Mouse (Mus musculus) stomach, embryonic 15.5 days (tissue): ENCODE data around the gene Scg5. TPM values are rescaled to one million over a fixed set of nuclear protein-coding genes. Genes with fewer than 3 reads are reported as not detected.

Source experiments
- ATAC-seq: fragments of 200-750 bp; cut with Nextera tagmentation; 2 replicates; pipeline ENCODE4 v1.8.0; 2017; ENCODE audit warnings: low read depth, moderate number of reproducible peaks, moderate TSS enrichment; ENCODE audit not compliant: insufficient read depth, low FRiP score
- H3K27ac ChIP-seq: fragments of 300-500 bp; sonication (generic); 2 replicates; pipeline ENCODE4 v1.5.1; 2015; ENCODE audit warnings: mild to moderate bottlenecking, inconsistent platforms
- H3K27me3 ChIP-seq: fragments of 300-500 bp; sonication (generic); replicated peaks from 2 replicates; pipeline ENCODE4 v1.6.1; 2015; ENCODE audit warnings: inconsistent platforms
- H3K36me3 ChIP-seq: fragments of 300-500 bp; sonication (generic); 2 replicates; pipeline ENCODE4 v1.6.1; 2015; ENCODE audit warnings: inconsistent platforms
- H3K4me1 ChIP-seq: fragments of 300-500 bp; sonication (generic); 2 replicates; pipeline ENCODE4 v1.6.1; 2015; ENCODE audit warnings: inconsistent platforms
- H3K4me2 ChIP-seq: fragments of 300-500 bp; sonication (generic); 2 replicates; pipeline ENCODE4 v1.6.1; 2015; ENCODE audit warnings: mild to moderate bottlenecking, inconsistent platforms
- H3K4me3 ChIP-seq: fragments of 300-500 bp; sonication (generic); replicated peaks from 2 replicates; pipeline ENCODE4 v1.5.1; 2015; ENCODE audit warnings: inconsistent platforms
- H3K9ac ChIP-seq: fragments of 300-500 bp; sonication (generic); 2 replicates; pipeline ENCODE4 v1.6.1; 2015; ENCODE audit warnings: inconsistent platforms
- H3K9me3 ChIP-seq: fragments of 300-500 bp; sonication (generic); 2 replicates; pipeline ENCODE4 v1.6.1; 2016; ENCODE audit warnings: inconsistent platforms
- WGBS: fragments of 180-500 bp; shearing (Covaris S2); methylation state at CpG from one replicate; pipeline ENCODE4 v1.1.7; 2015; 5-methylcytosine and 5-hydroxymethylcytosine counted together
- polyA plus RNA-seq: library from polyadenylated mRNA; unstranded; fragments of >200 nt; fragmentation: Nextera tagmentation; extraction: Ambion mirVana; gene quantifications from 2 replicates; pipeline ENCODE4 v1.2.1, GENCODE M21; 2015

Scg5 gene
- 12.4 and 12.9 TPM in 2 replicates for polyA plus RNA-seq

DNA sequence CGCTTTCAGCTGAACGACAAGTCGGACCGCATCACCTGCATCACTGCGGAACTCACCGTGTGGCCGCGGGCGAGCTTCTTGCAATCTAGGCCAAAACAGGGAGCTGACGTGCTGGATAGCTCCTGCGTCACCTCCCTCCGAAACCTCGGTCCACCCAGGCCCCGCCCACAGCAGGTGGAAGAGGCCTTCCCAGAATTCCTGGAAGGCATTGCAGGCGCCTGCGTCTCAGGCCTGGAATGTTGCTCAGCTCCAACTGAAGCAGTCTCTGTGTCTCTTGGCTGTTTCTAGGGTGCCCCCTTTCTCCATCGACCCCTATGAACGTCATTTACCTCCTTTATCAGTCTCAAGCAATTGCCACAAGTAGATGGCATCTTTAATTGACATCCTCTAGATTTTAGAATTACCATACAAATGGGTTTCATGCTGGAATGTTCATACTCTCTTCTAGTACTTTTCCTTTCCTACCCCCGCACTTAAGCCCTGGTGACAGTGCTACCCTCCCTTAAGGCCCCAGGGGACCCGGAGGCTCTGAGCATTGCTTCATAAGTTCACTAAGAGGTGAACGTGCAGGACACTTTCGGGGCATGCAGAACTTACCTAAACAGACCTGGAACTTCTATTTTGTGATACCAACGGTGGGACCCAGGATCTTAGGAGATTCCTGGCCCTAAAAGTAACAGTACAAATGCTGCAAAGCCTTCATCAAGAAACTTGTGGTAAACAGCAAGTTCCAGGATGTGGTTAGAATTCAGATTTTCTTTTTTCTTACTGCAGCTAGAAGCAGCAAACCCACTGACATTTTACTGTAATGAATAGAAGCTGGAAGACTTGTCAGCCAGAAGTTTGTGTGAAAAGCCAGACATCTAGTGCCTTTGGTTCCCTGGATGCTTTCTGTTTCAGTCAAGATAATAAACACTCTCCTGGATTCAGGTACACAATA lies at the start of gene Scg5:
Gene Scg5 (minus strand): TSS at position 179 of the 940 bp plus-strand sequence.
- peak; percentile 79 for ATAC-seq
- 11% methylated on average over 23 of the region's 23 CpGs for WGBS
- Histone ChIP-seq H3K9ac (no peak within 1 kb of the TSS), H3K4me1 (peaks cover 8% of the 10 kb centered on the region), H3K4me2 (peak within 1 kb of the TSS; percentile 50), H3K27me3 (no peaks in the 10 kb centered on the region), H3K36me3 (peaks cover 12% of the 10 kb centered on the region), H3K4me3 (peak within 1 kb of the TSS; percentile 30), H3K27ac (no peak within 1 kb of the TSS), H3K9me3 (no peaks in the 10 kb centered on the region)

DNA sequence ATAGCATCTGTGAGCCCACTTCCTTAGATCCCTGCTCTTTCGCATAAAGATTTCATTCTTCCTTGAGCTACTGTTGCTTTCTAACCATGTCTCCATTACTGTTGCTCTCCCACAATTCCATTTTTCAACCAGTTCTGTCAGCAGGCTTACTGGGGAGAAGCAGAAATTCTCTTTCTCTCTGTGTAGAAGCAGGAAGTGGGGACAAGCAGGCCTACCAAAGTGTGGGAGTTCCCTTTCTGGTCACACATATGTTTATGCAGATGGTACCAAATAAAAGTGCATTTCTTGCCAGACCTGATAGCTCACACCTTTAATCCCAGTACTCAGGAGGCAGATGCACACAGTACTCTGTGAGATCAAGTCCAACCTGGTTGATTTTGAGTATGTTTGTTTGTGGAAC lies 41.2 kb upstream of the Scg5 start:
- Histone ChIP-seq H3K9ac (no peak overlapping the region), H3K27me3 (no peaks in the 10 kb centered on the region), H3K36me3 (no peaks in the 10 kb centered on the region), H3K27ac (no peak overlapping the region), H3K9me3 (no peaks in the 10 kb centered on the region), H3K4me1 (no peaks in the 10 kb centered on the region), H3K4me2 (no peak overlapping the region), H3K4me3 (no peak overlapping the region)
- 87% methylated on average over 1 of the region's 1 CpGs for WGBS
- ATAC-seq = no peak

DNA sequence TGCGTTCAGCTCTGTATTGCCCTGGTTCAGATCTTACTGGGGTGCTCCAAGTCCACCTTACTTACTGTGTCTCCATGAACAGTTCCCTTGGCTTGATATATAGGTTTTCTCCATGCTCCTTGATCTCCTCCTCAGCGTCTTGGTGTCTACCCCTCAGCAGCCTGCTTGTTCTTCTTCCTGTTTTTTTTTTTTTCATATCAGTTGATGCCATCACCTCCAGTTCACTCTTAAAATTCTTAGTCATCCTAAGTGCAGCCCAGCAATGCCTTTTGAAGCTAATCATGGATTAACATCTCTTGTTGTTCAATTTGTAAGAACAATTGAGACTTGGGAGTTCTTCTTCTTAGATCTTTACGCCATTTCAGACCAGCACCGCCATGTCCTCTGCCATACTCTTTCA lies 39.5 kb upstream of the Scg5 start:
- H3K4me1 ChIP-seq = no peaks in the 10 kb centered on the region
- H3K9me3 ChIP-seq = no peaks in the 10 kb centered on the region
- no peaks in the 10 kb centered on the region for H3K36me3 ChIP-seq
- H3K27ac ChIP-seq = no peak overlapping the region
- no peak overlapping the region for H3K4me2 ChIP-seq
- no peak overlapping the region for H3K9ac ChIP-seq
- no peaks in the 10 kb centered on the region for H3K27me3 ChIP-seq
- no peak for ATAC-seq
- no peak overlapping the region for H3K4me3 ChIP-seq
- WGBS = 84% methylated on average over 4 of the region's 4 CpGs

DNA sequence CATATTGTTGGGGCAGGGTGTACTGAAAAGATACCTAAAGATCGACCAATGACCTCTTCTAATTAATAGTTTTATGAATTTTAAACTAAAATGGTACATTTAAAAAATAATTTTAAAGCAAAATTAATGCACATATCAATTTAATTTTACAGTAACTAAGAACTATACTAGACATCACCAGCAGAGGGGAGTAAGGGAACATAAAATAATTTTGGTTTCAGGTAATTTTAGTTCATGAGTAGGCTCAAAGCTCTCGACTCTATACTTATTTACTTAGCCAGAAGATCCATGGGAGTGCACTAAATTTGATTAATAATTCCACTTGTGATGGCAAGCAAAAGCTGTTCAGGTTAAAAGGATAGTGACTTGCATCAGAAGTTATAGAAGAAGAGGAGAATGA lies 37.2 kb upstream of the Scg5 start:
- no peak for ATAC-seq
- Histone ChIP-seq H3K27ac (no peak overlapping the region), H3K4me3 (no peak overlapping the region), H3K4me1 (no peaks in the 10 kb centered on the region), H3K27me3 (no peaks in the 10 kb centered on the region), H3K9ac (no peak overlapping the region), H3K4me2 (no peak overlapping the region), H3K36me3 (no peaks in the 10 kb centered on the region), H3K9me3 (no peaks in the 10 kb centered on the region)
- WGBS = 22% methylated on average over 2 of the region's 2 CpGs

GRCm38 (mm10) chr2:113849141-113849540 lies 20.2 kb upstream of the Scg5 start:
- H3K27me3 ChIP-seq = no peaks in the 10 kb centered on the region
- no peak for ATAC-seq
- H3K36me3 ChIP-seq = no peaks in the 10 kb centered on the region
- peak overlapping the region; percentile 88; the same call in 1 of the 2 replicates for H3K27ac ChIP-seq
- H3K9ac ChIP-seq = no peak overlapping the region
- 1% methylated on average over 3 of the region's 3 CpGs for WGBS
- no peaks in the 10 kb centered on the region for H3K9me3 ChIP-seq
- peak overlapping the region; percentile 92 for H3K4me3 ChIP-seq
- peaks cover 17% of the 10 kb centered on the region for H3K4me1 ChIP-seq
- peak overlapping the region; percentile 67 for H3K4me2 ChIP-seq

DNA sequence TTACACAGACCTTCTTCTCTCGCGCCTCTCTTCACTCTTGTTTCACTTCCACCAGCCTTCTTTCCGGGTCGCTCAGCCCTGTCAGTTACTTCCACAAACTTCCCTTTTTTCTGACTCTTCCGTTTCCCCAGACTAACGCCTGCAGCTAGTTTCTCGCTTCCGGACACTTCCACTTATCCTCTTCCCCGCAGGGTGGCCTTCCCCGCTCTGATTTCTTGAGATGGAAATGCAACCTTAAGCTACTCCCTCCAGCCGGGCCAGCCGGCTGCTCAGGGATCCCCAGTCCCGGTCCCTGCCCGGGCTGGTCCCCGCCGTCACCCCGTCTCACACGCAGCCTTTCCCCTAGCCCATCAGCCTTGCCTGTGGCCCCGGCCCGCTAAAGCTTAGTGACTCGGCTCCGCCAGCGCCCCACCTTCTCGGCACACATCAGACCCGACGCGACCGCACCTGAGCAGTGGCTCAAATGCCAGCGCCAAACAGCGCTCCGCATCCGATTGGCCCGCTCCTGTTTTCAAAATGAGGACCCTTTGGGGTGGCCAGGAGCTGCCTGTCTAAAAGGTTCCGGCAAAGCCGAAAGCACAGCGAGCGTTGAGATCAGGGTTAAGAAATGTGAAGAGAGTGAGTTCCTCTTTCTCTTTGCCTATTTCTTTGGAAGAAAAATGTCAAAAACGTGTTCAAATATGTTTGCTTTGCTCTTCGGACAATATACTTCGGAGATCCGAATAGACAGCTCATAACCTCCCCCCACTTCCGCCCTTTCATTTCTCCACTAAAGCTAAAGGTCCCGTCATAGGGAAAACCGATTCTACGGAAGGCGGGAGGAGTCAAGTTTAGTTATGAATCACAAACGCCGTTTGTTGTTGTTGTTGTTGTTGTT lies 19.6 kb upstream of the Scg5 start, which contains the start of gene Arhgap11a:
Gene Arhgap11a (minus strand): TSS at position 417 of the 877 bp plus-strand sequence.
- H3K4me1 ChIP-seq = peaks cover 17% of the 10 kb centered on the region
- H3K27ac ChIP-seq = peak within 1 kb of the TSS; percentile 88
- no peaks in the 10 kb centered on the region for H3K27me3 ChIP-seq
- H3K4me3 ChIP-seq = peak within 1 kb of the TSS; percentile 92
- peak within 1 kb of the TSS; percentile 35 for H3K9ac ChIP-seq
- H3K36me3 ChIP-seq = no peaks in the 10 kb centered on the region
- peak; percentile 97 for ATAC-seq
- H3K4me2 ChIP-seq = peak within 1 kb of the TSS; percentile 67
- H3K9me3 ChIP-seq = no peaks in the 10 kb centered on the region
- WGBS = under 1% methylated on average over 48 of the region's 48 CpGs

DNA sequence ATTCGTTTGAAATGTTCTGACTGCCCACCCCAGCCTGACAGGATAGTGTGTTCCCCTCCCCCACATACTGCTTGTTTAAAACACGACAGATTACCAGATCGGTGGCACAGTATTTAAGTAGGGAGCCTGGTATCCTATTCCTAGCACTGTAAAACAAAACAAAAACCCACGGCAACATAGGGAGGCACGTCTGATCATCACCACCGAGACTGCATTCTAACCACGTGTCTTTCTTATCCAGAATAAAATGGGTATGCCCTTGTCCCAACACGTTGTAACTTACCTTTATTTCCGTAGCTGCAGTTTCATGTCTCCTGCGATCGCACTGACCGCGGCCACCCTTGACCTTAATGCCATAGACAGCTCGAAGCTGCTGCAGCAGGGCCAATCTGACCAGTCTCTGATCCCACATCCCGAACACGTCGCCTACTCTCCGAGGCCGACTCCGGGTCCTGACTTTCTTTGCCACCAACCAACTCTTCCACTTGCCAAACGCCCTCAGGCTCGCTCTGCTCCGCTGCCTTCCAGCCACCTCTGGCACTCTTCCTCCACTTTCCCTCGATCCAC lies 18.8 kb upstream of the Scg5 start:
- Histone ChIP-seq H3K9ac (peak overlapping the region; percentile 35), H3K27me3 (no peaks in the 10 kb centered on the region), H3K4me1 (peaks cover 17% of the 10 kb centered on the region), H3K4me2 (peak overlapping the region; percentile 67), H3K27ac (peak overlapping the region; percentile 88), H3K9me3 (no peaks in the 10 kb centered on the region), H3K4me3 (peak overlapping the region; percentile 92), H3K36me3 (no peaks in the 10 kb centered on the region)
- ATAC-seq = peak; percentile 2; the same call in 1 of the 2 replicates
- WGBS = 0% methylated on average over 24 of the region's 24 CpGs

GRCm38 (mm10) chr2:113845081-113845480 lies 16.2 kb upstream of the Scg5 start:
- H3K4me1 ChIP-seq = peaks cover 17% of the 10 kb centered on the region
- no peak overlapping the region for H3K9ac ChIP-seq
- no peaks in the 10 kb centered on the region for H3K9me3 ChIP-seq
- 0 out of 2 replicates have a peak, but pooled peaks cover 3% of the 10 kb centered on the region for H3K36me3 ChIP-seq
- WGBS = 49% methylated on average over 4 of the region's 4 CpGs
- H3K4me3 ChIP-seq = no peak overlapping the region
- no peaks in the 10 kb centered on the region for H3K27me3 ChIP-seq
- no peak overlapping the region for H3K27ac ChIP-seq
- no peak for ATAC-seq
- H3K4me2 ChIP-seq = no peak overlapping the region

- Histone ChIP-seq H3K9ac (no peak overlapping the region), H3K27ac (no peak overlapping the region), H3K4me3 (no peak overlapping the region), H3K4me1 (peaks cover 14% of the 10 kb centered on the region), H3K9me3 (no peaks in the 10 kb centered on the region), H3K36me3 (peaks cover 7% of the 10 kb centered on the region; the same call in 1 of the 2 replicates), H3K27me3 (no peaks in the 10 kb centered on the region), H3K4me2 (no peak overlapping the region)
- ATAC-seq = no peak
- WGBS = 88% methylated on average over 4 of the region's 4 CpGs
These were observed 12.9 kb upstream of the Scg5 start for GRCm38 (mm10) chr2:113841656-113842437.

DNA sequence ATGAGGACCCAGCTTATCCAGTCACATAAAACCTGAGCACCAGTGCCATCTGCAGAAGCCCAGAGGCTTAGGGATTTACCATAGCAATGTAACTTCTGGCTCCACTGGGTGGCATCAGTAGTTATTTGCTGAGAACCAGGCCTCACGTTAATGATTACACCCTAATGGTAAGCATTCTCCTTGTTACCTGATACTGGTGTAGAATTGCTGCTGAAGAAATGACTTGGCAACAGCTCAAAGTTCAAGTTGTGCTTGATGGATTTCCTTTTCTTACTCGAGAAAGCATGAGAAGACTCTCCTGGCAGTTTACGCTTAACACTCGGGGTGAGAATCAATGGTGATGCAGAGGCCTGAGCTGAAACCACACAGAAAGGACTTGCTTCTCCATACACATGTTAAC lies 10.6 kb upstream of the Scg5 start:
- Histone ChIP-seq H3K4me1 (no peaks in the 10 kb centered on the region), H3K4me3 (no peak overlapping the region), H3K27ac (no peak overlapping the region), H3K9me3 (no peaks in the 10 kb centered on the region), H3K36me3 (peaks cover 22% of the 10 kb centered on the region), H3K9ac (no peak overlapping the region), H3K4me2 (no peak overlapping the region), H3K27me3 (no peaks in the 10 kb centered on the region)
- WGBS = 56% methylated on average over 4 of the region's 4 CpGs
- ATAC-seq = peak; percentile 85

GRCm38 (mm10) chr2:113835219-113835618 lies 6.3 kb upstream of the Scg5 start:
- H3K9me3 ChIP-seq = no peaks in the 10 kb centered on the region
- no peak overlapping the region for H3K27ac ChIP-seq
- ATAC-seq = no peak
- 82% methylated on average over 3 of the region's 3 CpGs for WGBS
- no peaks in the 10 kb centered on the region for H3K4me1 ChIP-seq
- H3K9ac ChIP-seq = no peak overlapping the region
- H3K36me3 ChIP-seq = peaks cover 31% of the 10 kb centered on the region
- H3K27me3 ChIP-seq = no peaks in the 10 kb centered on the region
- no peak overlapping the region for H3K4me2 ChIP-seq
- no peak overlapping the region for H3K4me3 ChIP-seq
